Mouse (Mus musculus) adrenal gland, adult 18-20 months (tissue): ENCODE measurements around the gene Kcnq4. TPM values are rescaled to one million over a fixed set of nuclear protein-coding genes. Genes with fewer than 3 reads are reported as not detected.
A peak's percentile ranks its signal among the peaks of the same experiment; 100 is the strongest.

ENCODE experiments used
- DNase-seq, 2 experiments: peaks; one replicate each; pipeline ENCODE4 v3.0.0; 2021 to 2022; ENCODE audit warnings: low spot score in 2 of 2
- microRNA-seq, 2 experiments: library from miRNA; unstranded; fragments of <30 nt; microRNA quantifications; one replicate each; pipeline ENCODE4 v1.2.0; 2021; ENCODE audit warnings: borderline number of aligned reads in 2 of 2
- total RNA-seq, 2 experiments: library from RNA; stranded (reverse); gene quantifications; 1 replicate in 1 of 2; 2 replicates in 1 of 2; pipeline ENCODE4 v1.2.3; 2021

Kcnq4 gene
- total RNA-seq, 2 experiments from 2014 or later = 1.5 to 3.1 TPM

DNA sequence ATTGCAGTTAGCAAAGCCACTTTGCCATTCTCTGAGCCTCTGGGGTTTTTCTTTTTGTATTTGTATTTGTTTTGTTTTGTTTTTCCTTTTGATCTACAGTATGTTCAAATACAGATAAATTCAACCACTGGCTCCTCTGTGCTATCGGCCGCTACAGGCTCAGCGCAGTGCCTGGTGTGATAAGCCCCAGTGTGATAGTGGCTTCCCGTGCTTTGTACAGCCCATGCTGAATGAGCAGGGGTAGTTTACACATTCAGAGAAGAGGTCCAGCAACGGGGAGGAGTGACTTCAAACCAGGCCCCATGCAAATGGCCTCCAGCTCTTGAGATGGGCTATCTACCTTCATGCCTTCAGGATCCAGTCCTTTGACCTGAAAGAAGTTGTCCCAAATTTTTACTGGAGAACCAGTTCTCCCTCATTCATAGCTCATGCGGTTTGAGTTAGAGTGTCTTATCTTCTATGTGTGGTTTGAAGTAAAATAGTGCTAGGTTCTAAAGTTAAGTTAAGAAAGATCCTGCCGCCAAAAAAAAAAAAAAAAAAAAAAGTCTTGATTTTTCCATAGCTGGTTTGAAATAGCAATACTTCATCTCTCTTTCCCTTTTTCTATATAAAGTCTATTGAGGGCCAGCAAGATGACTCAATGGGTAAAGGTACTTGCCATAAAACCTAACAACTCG lies 73.5 kb downstream of the Kcnq4 start:
- DNase-seq = no peak

GRCm38 (mm10) chr4:120673606-120674005 lies 74.8 kb downstream of the Kcnq4 start:
- peak; percentile 38 to 54 for DNase-seq

DNA sequence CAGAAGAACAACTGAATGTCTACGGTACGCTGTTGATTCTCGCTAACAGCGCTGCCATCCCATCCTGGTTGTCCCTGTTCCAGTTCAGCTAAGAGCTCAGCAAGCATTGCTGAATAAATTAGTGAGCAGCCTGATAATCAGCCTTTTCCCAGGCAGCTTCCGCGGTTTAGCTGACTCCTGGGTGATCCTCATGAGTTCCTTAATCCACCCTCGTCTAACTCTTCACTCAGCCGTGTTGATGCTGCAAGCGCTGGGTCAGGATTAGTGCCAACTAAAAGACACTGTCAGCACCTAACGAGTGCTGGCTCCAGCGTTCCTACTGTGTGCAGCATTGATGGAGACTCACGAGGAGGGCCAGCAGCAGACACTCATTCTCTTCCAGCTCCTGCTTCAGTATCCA lies 77.4 kb downstream of the Kcnq4 start:
- no peak for DNase-seq

GRCm38 (mm10) chr4:120669585-120669984 lies 78.8 kb downstream of the Kcnq4 start:
- no peak for DNase-seq

DNA sequence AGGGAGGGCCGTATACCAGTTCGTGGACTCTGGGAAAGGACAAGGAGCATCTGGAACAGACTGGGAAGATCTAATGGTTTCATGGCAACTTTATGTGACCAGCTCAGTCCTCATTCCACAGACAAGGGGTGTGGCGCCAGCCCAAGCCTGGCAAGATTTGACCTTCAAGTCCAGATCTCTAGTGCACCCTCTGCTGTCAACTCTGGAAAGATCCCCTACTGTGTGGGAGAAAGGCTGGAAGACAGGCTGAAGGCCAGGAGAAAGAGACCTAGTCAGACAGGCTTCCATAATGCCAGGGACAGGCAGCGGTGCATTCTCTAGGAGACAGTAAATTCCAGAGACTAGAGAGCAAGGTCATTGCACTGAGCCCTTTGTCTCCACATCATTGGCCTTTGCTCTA lies 79.9 kb downstream of the Kcnq4 start:
- no peak for DNase-seq

- no peak for DNase-seq
Observed at GRCm38 (mm10) chr4:120667555-120667954, 80.9 kb downstream of the Kcnq4 start.

DNA sequence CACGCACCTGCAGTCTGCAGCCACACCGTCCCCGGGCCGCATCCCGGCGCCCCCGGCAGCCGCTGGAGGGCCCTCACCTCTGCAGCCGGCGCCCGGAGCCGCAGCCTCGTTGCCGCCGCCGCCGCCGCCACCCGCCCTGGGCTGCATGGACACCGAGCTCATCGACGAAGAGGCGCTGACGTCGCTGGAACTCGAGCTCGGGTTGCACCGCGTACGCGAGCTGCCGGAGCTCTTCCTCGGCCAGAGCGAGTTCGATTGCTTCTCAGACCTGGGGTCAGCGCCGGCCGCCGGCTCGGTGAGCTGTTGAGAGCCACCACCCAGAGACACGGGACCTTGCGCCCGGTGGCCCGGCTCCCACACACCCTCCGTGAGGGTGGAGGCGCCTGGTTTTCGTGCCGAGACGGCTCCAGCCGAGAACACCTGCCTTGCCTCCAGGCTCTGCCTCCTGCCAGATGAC lies 81.3 kb downstream of the Kcnq4 start:
- DNase-seq = peak; percentile 54 to 60

DNA sequence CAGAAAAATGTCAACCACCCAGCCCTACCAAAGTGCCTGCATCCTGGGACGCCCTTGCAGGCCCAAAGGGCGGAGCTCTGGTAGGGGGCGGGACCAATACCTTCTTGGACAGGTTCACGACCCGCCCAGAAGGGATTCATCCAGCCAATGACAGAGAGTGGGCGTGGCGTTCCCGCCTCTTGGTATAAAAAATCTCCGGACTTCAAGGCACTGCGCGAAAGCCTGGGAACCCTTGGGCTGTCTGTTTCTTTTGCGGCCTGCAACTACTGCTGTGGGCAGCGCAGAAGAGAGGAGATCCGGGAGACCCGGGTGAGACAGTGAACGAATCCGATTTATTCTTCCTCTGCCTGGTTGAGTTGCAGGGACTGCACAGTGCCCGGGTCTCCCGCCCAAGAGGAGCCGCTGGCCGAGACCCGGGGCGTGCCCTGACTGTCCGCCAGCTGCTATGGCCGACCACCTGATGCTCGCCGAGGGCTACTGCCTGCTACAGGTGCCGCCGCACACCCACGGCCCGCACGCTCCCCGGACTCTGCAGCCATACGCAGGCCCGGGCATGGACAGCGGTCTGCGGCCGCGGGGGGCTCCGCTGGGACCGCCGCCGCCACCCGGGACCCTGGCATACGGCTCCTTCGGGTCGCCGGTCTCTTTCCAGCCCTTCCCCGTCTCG lies 81.9 kb downstream of the Kcnq4 start, which contains the start of gene Cited4:
Gene Cited4 (plus strand): TSS at position 215 of the 667 bp plus-strand sequence.
- DNase-seq = peak; percentile 80 to 91

DNA sequence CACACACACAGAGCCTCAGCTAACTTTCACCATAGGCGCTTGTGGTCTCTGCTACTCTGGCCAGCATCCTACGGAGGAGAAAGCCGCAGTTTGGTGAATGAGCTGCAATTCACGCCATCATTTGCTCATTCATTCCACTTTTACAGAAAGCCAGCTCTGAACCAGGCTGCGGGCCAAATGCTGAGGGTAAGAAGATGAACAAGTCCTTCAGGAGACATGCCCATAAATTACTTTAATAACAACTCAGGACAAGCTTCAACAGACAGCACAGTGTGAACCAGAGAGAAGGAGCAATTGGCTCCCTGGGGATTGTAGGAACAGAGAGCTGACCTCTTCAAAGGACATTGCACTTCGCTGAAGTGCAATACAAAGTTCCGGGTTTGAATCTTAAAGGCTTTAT lies 82.6 kb downstream of the Kcnq4 start:
- peak in 1 of 2 experiments; percentile 21 for DNase-seq

GRCm38 (mm10) chr4:120665144-120665700 lies 83.2 kb downstream of the Kcnq4 start:
- DNase-seq = no peak

- DNase-seq = no peak
Observed at GRCm38 (mm10) chr4:120664601-120665000, 83.8 kb downstream of the Kcnq4 start.

GRCm38 (mm10) chr4:120660485-120660884 lies 87.9 kb downstream of the Kcnq4 start:
- no peak for DNase-seq

- DNase-seq = no peak
Observed at GRCm38 (mm10) chr4:120655898-120656297, 92.5 kb downstream of the Kcnq4 start.

DNA sequence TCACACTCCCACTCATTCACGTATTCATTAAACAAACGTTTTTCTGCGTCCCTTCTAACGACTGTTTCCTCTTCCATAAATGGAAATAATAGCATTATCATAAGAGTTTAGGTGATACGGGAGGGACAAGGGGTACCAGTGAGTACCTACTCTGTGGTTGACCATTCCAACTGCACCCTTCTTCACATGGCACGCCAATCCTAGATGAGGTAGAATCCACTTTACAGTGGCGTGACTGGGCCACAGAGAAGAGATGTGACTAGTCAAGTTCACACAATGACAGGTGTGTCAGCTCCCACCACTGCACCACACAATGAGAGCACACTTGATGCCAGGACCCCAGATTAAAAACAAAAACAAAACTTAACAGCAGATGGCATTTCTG lies 98.2 kb downstream of the Kcnq4 start:
- DNase-seq = no peak

- DNase-seq = peak in 1 of 2 experiments; percentile 34
Observed at GRCm38 (mm10) chr4:120649369-120650207, 98.8 kb downstream of the Kcnq4 start.

Small RNA genes lying within 50 kb of the gene (microRNA-seq; reads per million reads assigned to microRNA genes)
- 199 to 278 reads per million in 2 experiments for gene Mir30c-1
- gene Mir30e = 0 reads per million in 2 experiments
- 0 reads per million in 2 experiments for gene Mir30f

Other genes with a start within 250 kb of the Kcnq4 start
- not detected for gene Slfnl1, start 216.4 kb downstream of the Kcnq4 start, total RNA-seq
- gene Ctps, start 178.3 kb downstream of the Kcnq4 start, total RNA-seq = 10 to 100 TPM; 30.1 to 33.6 TPM
- gene Gm8439, start 159.9 kb downstream of the Kcnq4 start, total RNA-seq = not detected
- gene Cited4, start 82.0 kb downstream of the Kcnq4 start, total RNA-seq = 10 to 100 TPM; 15.2 to 24.0 TPM
- 10 to 100 TPM; 53.9 to 57.2 TPM for gene Nfyc, start 83.0 kb upstream of the Kcnq4 start, total RNA-seq
- 1 to 10 TPM; 9.2 to 10.0 TPM for gene Rims3, start 106.2 kb upstream of the Kcnq4 start, total RNA-seq
- gene Exo5, start 176.4 kb upstream of the Kcnq4 start, total RNA-seq = 1 to 10 TPM; 8.2 to 8.8 TPM
- 1 to 10 TPM; 1.4 to 1.7 TPM for gene Zfp69, start 203.1 kb upstream of the Kcnq4 start, total RNA-seq